Mouse (Mus musculus) kidney, adult 9 months (tissue): ENCODE measurements around the gene Zswim3.
"Not testable (repeated sequence)": the region's sequence is repeated elsewhere in the genome, so short reads cannot be mapped to it uniquely, and the experiment has no call there.

Source experiments
- DNase-seq: peaks from one replicate; pipeline ENCODE4 v3.0.0; 2022

Gene Zswim3

GRCm38 (mm10) chr2:164857101-164857821 is 52.4 kb downstream of the Zswim3 start, which contains the start of gene Pltp:
TSS of gene Pltp (minus strand) at chr2:164857711.
- DNase-seq = no peak

GRCm38 (mm10) chr2:164857842-164858553 is 53.1 kb downstream of the Zswim3 start:
- no peak for DNase-seq

GRCm38 (mm10) chr2:164859155-164859554 is 54.3 kb downstream of the Zswim3 start:
- no peak for DNase-seq

GRCm38 (mm10) chr2:164859640-164860432 is 54.9 kb downstream of the Zswim3 start:
- DNase-seq = peak; percentile 70

GRCm38 (mm10) chr2:164861094-164861493 is 56.2 kb downstream of the Zswim3 start:
- DNase-seq = no peak

GRCm38 (mm10) chr2:164862179-164862861 is 57.4 kb downstream of the Zswim3 start:
- DNase-seq = no peak

- DNase-seq = not testable (repeated sequence)
These were observed 58.5 kb downstream of the Zswim3 start for GRCm38 (mm10) chr2:164863411-164863810.

- no peak for DNase-seq
These were observed 59.7 kb downstream of the Zswim3 start for GRCm38 (mm10) chr2:164864593-164864992.

- DNase-seq = peak; percentile 60
These were observed 62.0 kb downstream of the Zswim3 start for GRCm38 (mm10) chr2:164866741-164867551.

- no peak for DNase-seq
These were observed 62.7 kb downstream of the Zswim3 start for GRCm38 (mm10) chr2:164867566-164867965.

GRCm38 (mm10) chr2:164868491-164868890 is 63.6 kb downstream of the Zswim3 start:
- DNase-seq = no peak
